Mouse (Mus musculus): Measurements from ENCODE around the gene Ccdc163. TPM values are rescaled to one million over a fixed set of nuclear protein-coding genes. Genes with fewer than 3 reads are reported as not detected.

Ccdc163 gene
- polyA plus RNA-seq, 1 experiment from 2014 or later, result 17.2 TPM

- H3K27me3 ChIP-seq, result no peaks in the 10 kb centered on the region
- WGBS, result 3% methylated on average over 9 of the region's 9 CpGs
- H3K36me3 ChIP-seq, result 0 out of 2 replicates have a peak, but pooled peaks cover 2% of the 10 kb centered on the region
- peaks cover 15% of the 10 kb centered on the region for H3K4me1 ChIP-seq
- no peak; the same call in 1 of the 2 replicates for ATAC-seq (replicated peaks)
- H3K9ac ChIP-seq (replicated peaks), result peak overlapping the region; percentile 44
- H3K9me3 ChIP-seq, result no peaks in the 10 kb centered on the region
- H3K27ac ChIP-seq (replicated peaks), result no peak overlapping the region
- H3K4me3 ChIP-seq, result peak overlapping the region; percentile 68
- H3K4me2 ChIP-seq (replicated peaks), result peak overlapping the region; percentile 76
Observed at GRCm38 (mm10) chr4:116708791-116709390, 582 bp downstream of the Ccdc163 start.

GRCm38 (mm10) chr4:116710154-116710553, 1.8 kb downstream of the Ccdc163 start:
- no peak overlapping the region for H3K4me2 ChIP-seq (replicated peaks)
- peaks cover 15% of the 10 kb centered on the region for H3K4me1 ChIP-seq
- H3K36me3 ChIP-seq, result 0 out of 2 replicates have a peak, but pooled peaks cover 3% of the 10 kb centered on the region
- no peak overlapping the region for H3K4me3 ChIP-seq
- ATAC-seq (replicated peaks), result no peak
- no peaks in the 10 kb centered on the region for H3K9me3 ChIP-seq
- no peak overlapping the region for H3K27ac ChIP-seq (replicated peaks)
- WGBS, result 96% methylated on average over 2 of the region's 2 CpGs
- no peak overlapping the region for H3K9ac ChIP-seq (replicated peaks)
- no peaks in the 10 kb centered on the region for H3K27me3 ChIP-seq

- Histone ChIP-seq H3K4me3 (no peak overlapping the region), H3K9ac (replicated peaks) (no peak overlapping the region), H3K27me3 (no peaks in the 10 kb centered on the region), H3K27ac (replicated peaks) (no peak overlapping the region), H3K4me2 (replicated peaks) (no peak overlapping the region), H3K36me3 (0 out of 2 replicates have a peak, but pooled peaks cover 3% of the 10 kb centered on the region), H3K9me3 (no peaks in the 10 kb centered on the region), H3K4me1 (peaks cover 11% of the 10 kb centered on the region)
- 78% methylated on average over 1 of the region's 1 CpGs for WGBS
- no peak for ATAC-seq (replicated peaks)
Observed at GRCm38 (mm10) chr4:116712536-116712935, 4.2 kb downstream of the Ccdc163 start.

GRCm38 (mm10) chr4:116719396-116719795, 11.1 kb downstream of the Ccdc163 start:
- ATAC-seq (replicated peaks), result peak; percentile 39
- WGBS, result 19% methylated on average over 3 of the region's 3 CpGs
- H3K4me2 ChIP-seq (replicated peaks), result no peak overlapping the region
- no peaks in the 10 kb centered on the region for H3K9me3 ChIP-seq
- no peak overlapping the region for H3K27ac ChIP-seq (replicated peaks)
- peaks cover 17% of the 10 kb centered on the region for H3K4me1 ChIP-seq
- no peak overlapping the region for H3K9ac ChIP-seq (replicated peaks)
- 0 out of 2 replicates have a peak, but pooled peaks cover 3% of the 10 kb centered on the region for H3K27me3 ChIP-seq
- no peak overlapping the region for H3K4me3 ChIP-seq
- H3K36me3 ChIP-seq, result 0 out of 2 replicates have a peak, but pooled peaks cover 3% of the 10 kb centered on the region

- WGBS, result under 1% methylated on average over 34 of the region's 34 CpGs
- ATAC-seq (replicated peaks), result peak; percentile 97
- Histone ChIP-seq H3K36me3 (no peaks in the 10 kb centered on the region), H3K9me3 (no peaks in the 10 kb centered on the region), H3K27ac (replicated peaks) (peak within 1 kb of the TSS; percentile 51; the same call in 1 of the 2 replicates), H3K4me3 (peak within 1 kb of the TSS; percentile 84), H3K27me3 (0 out of 2 replicates have a peak, but pooled peaks cover 3% of the 10 kb centered on the region), H3K4me2 (replicated peaks) (peak within 1 kb of the TSS; percentile 88), H3K9ac (replicated peaks) (peak within 1 kb of the TSS; percentile 86), H3K4me1 (peaks cover 17% of the 10 kb centered on the region)
Observed at GRCm38 (mm10) chr4:116720343-116721097, 12.2 kb downstream of the Ccdc163 start, which contains the start of gene Tesk2. Gene Tesk2 (plus strand): TSS chr4:116720948.

GRCm38 (mm10) chr4:116721098-116721628, 12.9 kb downstream of the Ccdc163 start:
- Histone ChIP-seq H3K4me1 (peaks cover 17% of the 10 kb centered on the region), H3K27ac (replicated peaks) (peak overlapping the region; percentile 51; the same call in 1 of the 2 replicates), H3K27me3 (0 out of 2 replicates have a peak, but pooled peaks cover 3% of the 10 kb centered on the region), H3K36me3 (no peaks in the 10 kb centered on the region), H3K9me3 (no peaks in the 10 kb centered on the region), H3K4me2 (replicated peaks) (peak overlapping the region; percentile 88), H3K4me3 (peak overlapping the region; percentile 84), H3K9ac (replicated peaks) (peak overlapping the region; percentile 86)
- under 1% methylated on average over 29 of the region's 29 CpGs for WGBS
- ATAC-seq (replicated peaks), result no peak

GRCm38 (mm10) chr4:116722230-116722629, 13.9 kb downstream of the Ccdc163 start:
- H3K9me3 ChIP-seq, result no peaks in the 10 kb centered on the region
- no peaks in the 10 kb centered on the region for H3K36me3 ChIP-seq
- 0 out of 2 replicates have a peak overlapping the region, but pooled peaks have one; percentile 84 for H3K4me3 ChIP-seq
- peaks cover 17% of the 10 kb centered on the region for H3K4me1 ChIP-seq
- WGBS, result 44% methylated on average over 7 of the region's 7 CpGs
- H3K4me2 ChIP-seq (replicated peaks), result no peak overlapping the region
- no peak for ATAC-seq (replicated peaks)
- no peak overlapping the region for H3K27ac ChIP-seq (replicated peaks)
- 0 out of 2 replicates have a peak, but pooled peaks cover 3% of the 10 kb centered on the region for H3K27me3 ChIP-seq
- H3K9ac ChIP-seq (replicated peaks), result no peak overlapping the region

- peaks cover 11% of the 10 kb centered on the region for H3K4me1 ChIP-seq
- no peak overlapping the region for H3K4me3 ChIP-seq
- H3K27ac ChIP-seq (replicated peaks), result no peak overlapping the region
- H3K9ac ChIP-seq (replicated peaks), result no peak overlapping the region
- H3K36me3 ChIP-seq, result no peaks in the 10 kb centered on the region
- ATAC-seq (replicated peaks), result no peak
- no peak overlapping the region for H3K4me2 ChIP-seq (replicated peaks)
- H3K27me3 ChIP-seq, result 0 out of 2 replicates have a peak, but pooled peaks cover 3% of the 10 kb centered on the region
- 80% methylated on average over 5 of the region's 5 CpGs for WGBS
- no peaks in the 10 kb centered on the region for H3K9me3 ChIP-seq
Observed at GRCm38 (mm10) chr4:116725444-116725843, 17.1 kb downstream of the Ccdc163 start.

GRCm38 (mm10) chr4:116727401-116727800, 19.1 kb downstream of the Ccdc163 start:
- no peak for ATAC-seq (replicated peaks)
- 0 out of 2 replicates have a peak, but pooled peaks cover under 1% of the 10 kb centered on the region for H3K4me1 ChIP-seq
- H3K27ac ChIP-seq (replicated peaks), result no peak overlapping the region
- no peak overlapping the region for H3K9ac ChIP-seq (replicated peaks)
- H3K27me3 ChIP-seq, result 0 out of 2 replicates have a peak, but pooled peaks cover under 1% of the 10 kb centered on the region
- H3K9me3 ChIP-seq, result no peaks in the 10 kb centered on the region
- H3K4me2 ChIP-seq (replicated peaks), result no peak overlapping the region
- H3K4me3 ChIP-seq, result no peak overlapping the region
- no peaks in the 10 kb centered on the region for H3K36me3 ChIP-seq
- 88% methylated on average over 3 of the region's 3 CpGs for WGBS

- Histone ChIP-seq H3K4me1 (no peaks in the 10 kb centered on the region), H3K4me2 (replicated peaks) (no peak overlapping the region), H3K9me3 (no peaks in the 10 kb centered on the region), H3K27me3 (no peaks in the 10 kb centered on the region), H3K4me3 (no peak overlapping the region), H3K9ac (replicated peaks) (no peak overlapping the region), H3K36me3 (no peaks in the 10 kb centered on the region), H3K27ac (replicated peaks) (no peak overlapping the region)
- no peak for ATAC-seq (replicated peaks)
- 91% methylated on average over 3 of the region's 3 CpGs for WGBS
Observed at GRCm38 (mm10) chr4:116729532-116729931, 21.2 kb downstream of the Ccdc163 start.

- H3K4me2 ChIP-seq (replicated peaks), result no peak overlapping the region
- no peaks in the 10 kb centered on the region for H3K4me1 ChIP-seq
- no peak overlapping the region for H3K9ac ChIP-seq (replicated peaks)
- ATAC-seq (replicated peaks), result no peak
- 93% methylated on average over 9 of the region's 9 CpGs for WGBS
- no peaks in the 10 kb centered on the region for H3K9me3 ChIP-seq
- H3K27ac ChIP-seq (replicated peaks), result no peak overlapping the region
- no peaks in the 10 kb centered on the region for H3K36me3 ChIP-seq
- no peaks in the 10 kb centered on the region for H3K27me3 ChIP-seq
- H3K4me3 ChIP-seq, result no peak overlapping the region
Observed at GRCm38 (mm10) chr4:116731077-116731476, 22.8 kb downstream of the Ccdc163 start.

- Histone ChIP-seq H3K4me2 (replicated peaks) (no peak overlapping the region), H3K36me3 (no peaks in the 10 kb centered on the region), H3K9ac (replicated peaks) (no peak overlapping the region), H3K4me1 (no peaks in the 10 kb centered on the region), H3K9me3 (no peaks in the 10 kb centered on the region), H3K4me3 (no peak overlapping the region), H3K27me3 (no peaks in the 10 kb centered on the region), H3K27ac (replicated peaks) (no peak overlapping the region)
- ATAC-seq (replicated peaks), result no peak
- 85% methylated on average over 5 of the region's 5 CpGs for WGBS
Observed at GRCm38 (mm10) chr4:116732355-116732754, 24.0 kb downstream of the Ccdc163 start.

All from forebrain, embryonic 15.5 days (tissue).